Mouse (Mus musculus): ENCODE results near the gene Rnf114. TPM values are rescaled to one million over a fixed set of nuclear protein-coding genes. Genes with fewer than 3 reads are reported as not detected.

Gene Rnf114
- polyA plus RNA-seq, 1 experiment = 124 TPM

DNA sequence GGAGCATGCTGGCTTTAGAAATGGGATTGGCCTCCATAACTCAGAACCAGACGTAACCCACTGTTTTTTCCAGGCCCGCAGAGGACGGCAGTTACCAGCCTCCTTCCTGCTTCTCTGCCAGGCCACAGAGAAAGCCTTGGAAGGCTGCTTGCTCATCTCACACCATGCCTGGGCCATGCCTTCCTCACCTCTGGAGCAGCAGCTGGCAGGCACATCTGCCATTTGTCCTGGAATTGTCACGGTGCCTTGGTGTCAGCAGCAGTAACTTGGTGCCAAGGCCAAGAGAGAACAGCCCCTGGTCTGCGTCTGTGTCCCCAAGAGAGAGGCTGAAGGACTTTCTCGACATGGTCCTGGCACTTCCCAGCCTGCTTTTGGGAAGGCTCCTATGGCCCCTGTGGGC, 18.2 kb upstream of the Rnf114 start:
- no peak for DNase-seq (ENCODE audit: low read depth)

DNA sequence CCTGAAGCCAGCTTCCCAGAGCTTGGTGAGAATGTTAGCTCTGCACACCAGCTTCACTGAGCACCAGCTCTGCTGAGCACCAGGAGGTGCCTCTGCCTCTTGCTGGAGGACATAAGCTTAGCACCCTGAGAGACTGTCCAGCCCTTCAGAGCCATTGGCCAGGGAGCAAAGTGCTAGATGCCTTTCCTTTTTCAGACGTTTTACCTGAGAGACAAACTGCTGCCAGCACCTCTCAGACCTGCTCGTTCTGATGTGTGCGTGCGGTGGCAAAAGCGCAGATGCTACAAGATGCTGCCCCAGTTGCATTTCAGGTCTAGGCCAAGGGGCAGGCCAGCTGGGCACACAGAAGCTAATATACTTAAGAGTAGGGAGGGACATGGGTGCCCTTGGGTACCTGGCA, 16.8 kb upstream of the Rnf114 start:
- no peak for DNase-seq (ENCODE audit: low read depth)

DNA sequence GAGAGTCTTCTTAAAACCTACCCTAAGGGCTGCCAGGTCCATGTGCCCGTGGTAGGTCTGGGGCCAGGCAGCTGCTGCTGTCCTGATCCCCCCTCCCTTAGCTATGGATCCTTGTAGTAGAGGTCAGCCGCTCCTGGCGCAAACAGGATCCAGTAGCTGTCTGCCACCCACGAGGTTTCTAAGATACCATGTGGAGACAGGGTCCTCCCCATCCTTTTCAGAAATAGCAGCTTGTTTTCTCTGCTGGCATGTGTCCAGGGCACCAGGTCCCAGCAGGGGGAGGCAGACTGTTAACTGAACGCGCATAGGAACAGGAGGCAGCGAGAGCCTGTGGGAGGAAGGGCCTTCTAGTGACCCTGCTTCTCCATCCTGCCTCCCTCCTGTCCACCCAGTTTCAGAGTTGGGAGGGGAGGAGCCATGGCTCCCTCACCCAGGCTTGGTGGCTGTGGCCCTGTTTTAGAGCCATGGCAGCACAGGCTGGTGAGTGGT, 16.2 kb upstream of the Rnf114 start:
- no peak for DNase-seq (ENCODE audit: low read depth)

DNA sequence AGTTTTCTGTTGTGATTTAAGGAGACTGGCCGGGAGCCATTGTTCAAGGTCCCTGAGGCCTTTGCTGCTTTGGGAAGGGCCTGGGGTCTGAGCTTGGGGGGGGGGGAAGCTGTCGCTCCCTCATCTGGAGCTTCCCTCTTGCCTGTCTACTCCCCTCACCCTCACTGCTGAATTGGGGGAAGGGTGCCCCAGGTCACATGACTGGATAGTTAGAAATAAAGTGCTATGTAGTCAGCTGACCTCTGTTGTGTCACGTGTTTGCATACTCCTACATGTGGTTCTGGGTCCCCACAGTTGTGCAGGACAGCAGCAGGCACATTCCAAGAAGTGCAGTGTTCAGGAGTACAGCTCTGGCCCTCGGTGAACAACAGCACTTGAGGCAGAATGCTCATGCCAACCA, 15.7 kb upstream of the Rnf114 start:
- DNase-seq (ENCODE audit: low read depth) = no peak

DNA sequence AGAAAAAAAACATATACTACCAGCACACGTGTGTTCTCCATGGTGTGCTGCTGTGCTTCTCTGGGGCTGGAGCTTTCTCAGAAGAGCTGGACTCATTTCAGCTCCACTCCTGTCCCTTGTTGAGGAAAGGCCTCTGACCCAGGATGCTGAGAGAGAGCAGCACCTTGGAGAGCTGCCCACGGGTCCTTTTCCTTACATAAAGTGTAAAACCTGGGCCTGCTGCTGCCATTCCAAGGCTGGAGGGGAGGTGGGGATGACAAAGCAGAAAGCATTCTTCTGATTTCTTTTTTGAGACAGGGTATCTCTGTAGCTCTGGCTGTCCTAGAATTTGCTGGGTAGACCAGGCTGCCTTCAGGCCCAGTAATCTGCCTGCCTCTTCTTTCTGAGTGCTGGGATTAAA, 14.3 kb upstream of the Rnf114 start:
- DNase-seq (ENCODE audit: low read depth) = no peak

DNA sequence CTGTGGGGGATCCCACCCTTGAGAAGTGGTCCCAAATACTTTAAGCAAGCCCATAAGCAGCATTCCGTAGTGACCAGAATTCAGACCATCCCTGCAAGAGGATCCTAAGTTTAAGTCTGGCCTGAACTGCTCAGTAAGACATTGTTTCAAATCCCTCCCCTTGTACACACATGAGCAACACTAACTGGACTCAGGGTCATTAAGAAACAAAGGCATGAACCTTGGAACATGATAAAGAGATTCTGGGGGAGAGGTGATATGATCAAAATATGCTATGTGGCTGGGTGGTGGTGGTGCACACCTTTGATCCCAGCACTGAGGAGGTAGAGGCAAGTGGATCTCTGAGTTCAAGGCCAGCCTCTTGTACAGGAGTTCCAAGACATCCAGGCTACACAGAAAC, 12.9 kb upstream of the Rnf114 start:
- no peak for DNase-seq (ENCODE audit: low read depth)

DNA sequence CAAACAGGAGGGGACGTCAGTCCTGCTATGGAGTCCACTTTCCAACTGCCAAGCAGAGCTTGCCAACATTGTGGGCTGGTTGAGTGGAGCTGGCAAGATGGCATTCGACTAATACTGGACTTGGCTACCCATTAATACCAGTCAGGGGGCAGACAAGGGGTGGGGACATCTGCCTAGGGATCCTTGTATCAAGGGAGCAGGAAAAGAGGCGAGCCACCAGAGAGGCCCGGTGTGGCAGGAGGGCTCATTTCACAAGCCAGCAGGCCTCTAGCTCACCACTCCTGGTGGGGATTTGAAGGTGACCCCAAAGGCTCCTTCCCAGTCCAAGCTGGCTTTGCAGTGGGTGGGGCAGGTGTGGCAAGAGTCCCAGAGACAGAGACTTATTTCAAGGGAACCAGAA, 9.8 kb upstream of the Rnf114 start:
- no peak for DNase-seq (ENCODE audit: low read depth)

DNA sequence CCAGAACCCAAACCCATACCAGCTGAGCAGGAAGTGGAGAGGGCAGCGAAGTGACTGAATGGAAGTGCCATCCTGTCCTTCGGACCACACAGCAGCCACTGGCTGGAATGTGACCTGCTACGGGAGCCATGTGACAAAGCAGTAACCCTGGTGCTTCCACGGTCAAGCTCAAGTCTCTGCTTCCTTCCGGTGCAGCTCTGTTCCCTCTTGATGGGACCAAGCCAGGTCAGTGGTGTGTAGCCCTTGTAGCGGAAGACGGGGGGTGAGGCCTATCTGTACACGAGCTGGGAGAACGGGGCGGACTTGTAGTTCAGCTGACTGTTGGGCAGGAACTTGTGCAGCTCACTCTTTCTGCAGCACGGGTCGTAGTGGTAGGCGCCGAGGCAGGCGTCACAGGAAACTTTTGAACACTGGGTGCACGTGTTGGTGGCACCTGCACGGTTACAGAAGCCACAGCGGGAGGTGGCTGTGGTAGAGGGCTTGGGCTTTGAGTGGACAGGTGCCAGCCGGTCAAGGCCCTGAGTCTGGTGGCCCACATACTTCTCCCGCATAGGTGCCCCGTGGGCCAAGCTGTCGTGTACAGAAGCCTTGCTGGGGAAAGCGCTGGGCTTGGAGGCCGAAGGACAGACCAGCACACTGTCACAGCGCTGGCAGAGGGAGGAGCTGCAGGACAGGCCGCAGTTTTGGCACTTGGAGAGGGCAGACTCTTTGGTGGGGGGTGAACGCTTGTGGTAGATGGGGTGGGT, 9.2 kb upstream of the Rnf114 start:
- DNase-seq (ENCODE audit: low read depth) = no peak

DNA sequence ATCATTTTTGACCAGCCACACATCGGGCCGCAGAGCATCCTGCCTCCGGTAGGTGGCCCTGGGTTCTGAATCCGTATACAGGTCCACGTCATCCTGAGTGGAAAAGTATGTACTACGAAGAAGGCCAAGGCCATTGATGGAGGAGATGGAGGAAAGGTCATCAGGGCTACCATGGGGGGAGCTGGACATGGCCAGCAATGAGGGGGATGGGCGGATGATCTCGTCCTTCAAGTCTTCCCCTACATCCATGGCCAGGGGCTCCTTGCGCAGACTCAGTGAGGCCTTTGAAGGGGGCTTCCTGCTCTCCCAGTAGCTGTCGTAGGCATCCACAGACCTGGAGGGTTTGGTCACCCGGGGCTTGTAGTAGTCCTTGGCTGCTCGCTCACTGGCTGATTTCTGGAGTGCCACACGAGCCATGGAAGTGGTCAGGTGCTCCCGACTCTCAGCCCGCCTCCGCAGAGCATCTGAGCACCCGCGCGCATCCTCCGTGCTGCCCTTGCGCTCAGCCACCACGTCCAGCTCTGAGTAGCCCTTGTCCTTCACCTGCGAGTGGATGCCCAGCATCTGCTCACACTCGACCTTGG, 8.5 kb upstream of the Rnf114 start:
- DNase-seq (ENCODE audit: low read depth) = no peak

DNA sequence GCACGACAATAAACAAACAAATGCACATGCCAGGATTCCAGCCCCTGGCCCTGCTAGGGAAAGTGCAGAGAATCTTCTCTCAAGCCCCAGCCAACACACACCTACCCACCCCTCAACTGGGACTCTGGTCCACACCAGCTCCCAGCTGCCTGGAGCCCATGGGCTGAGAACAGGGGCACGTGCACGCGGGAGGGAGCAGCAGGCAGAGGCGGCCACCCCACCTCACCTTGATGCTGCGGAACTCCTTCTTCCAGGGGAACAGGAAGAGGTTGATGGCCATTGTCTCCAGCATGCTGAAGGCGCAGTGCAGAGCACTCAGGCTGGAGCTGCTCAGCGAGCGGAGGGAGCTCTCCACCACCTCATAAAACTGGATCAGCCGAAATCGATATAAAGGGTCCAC, 7.5 kb upstream of the Rnf114 start:
- no peak for DNase-seq (ENCODE audit: low read depth)

DNA sequence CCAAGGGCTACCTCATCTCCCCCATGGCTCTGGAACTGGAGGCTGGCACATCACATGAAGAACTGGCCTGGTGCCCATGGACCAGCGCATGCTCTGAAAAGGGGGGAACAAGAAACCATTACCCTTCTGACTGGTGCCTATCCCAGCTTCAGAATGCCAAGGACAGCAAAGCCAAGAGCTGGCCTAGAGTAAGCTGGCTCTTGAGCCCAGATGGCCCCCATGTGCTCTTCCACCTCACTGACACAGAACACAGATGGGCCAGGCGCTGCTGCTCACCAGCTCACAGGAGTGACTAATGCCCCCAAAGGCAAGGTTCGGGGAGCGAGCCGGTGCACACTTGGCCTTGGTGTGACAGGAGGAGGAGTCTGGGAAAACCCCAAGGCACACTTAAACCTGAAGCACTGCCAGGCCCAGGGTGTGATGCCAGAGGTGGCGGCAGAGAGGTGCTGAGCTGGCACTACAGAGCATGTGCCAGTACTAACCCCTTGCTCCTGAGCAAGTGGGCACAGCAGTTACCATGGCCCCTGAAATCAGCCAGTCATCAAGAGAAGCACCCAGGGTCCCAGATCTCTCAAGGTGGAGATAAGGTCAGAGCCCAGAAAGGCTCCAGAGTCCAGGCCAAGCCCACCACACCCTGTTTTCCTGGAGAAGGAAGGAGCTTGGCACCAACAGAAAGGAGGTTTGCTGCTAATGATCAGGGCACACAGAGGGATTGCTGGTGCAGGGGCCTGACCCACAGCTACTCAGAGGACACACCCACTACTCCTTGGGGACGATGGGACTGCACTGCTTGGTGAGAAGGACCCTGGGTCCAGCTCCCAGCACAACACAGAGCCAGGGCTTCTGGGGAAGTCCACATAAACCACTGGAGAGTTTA, 6.7 kb upstream of the Rnf114 start:
- peak; percentile 54 for DNase-seq (ENCODE audit: low read depth)

DNA sequence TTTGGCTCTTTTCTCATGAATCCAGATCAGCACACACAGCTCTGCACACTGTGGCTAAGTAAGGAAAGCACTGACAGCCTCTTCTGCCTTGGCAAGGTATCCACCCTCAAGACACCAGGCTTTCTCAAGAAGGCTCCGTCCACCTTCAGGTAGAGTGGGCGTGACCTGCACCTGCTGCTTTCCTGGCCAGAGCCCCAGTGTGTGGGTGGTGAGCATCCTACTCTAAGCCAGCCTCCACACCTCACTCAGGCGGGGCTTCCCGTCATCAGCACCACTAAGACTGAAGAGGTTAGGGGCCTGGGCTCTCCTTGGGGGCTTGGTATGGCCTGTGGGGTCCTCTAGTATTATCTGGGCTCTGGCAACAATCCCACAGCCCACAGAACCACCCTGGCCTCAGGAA, 5.9 kb upstream of the Rnf114 start:
- no peak for DNase-seq (ENCODE audit: low read depth)

DNA sequence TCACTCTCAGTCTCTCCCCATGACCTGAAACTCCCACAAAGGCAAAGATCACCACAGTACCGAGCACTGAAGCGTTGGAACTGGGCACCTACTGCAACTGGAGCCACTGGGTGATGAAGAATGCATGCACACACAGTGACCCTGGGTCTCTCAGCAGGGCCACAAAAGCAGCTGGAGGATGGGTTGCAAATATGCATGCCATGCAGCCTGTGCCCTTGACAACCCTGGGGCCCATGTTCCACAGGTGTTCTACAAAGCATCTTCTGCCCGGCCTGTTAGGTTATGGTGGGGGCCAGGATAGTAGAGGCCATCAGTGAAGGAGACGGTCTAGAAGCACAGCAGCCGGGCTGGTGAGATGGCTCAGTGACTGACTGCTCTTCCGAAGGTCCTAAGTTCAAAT, 4.9 kb upstream of the Rnf114 start:
- DNase-seq (ENCODE audit: low read depth) = no peak

DNA sequence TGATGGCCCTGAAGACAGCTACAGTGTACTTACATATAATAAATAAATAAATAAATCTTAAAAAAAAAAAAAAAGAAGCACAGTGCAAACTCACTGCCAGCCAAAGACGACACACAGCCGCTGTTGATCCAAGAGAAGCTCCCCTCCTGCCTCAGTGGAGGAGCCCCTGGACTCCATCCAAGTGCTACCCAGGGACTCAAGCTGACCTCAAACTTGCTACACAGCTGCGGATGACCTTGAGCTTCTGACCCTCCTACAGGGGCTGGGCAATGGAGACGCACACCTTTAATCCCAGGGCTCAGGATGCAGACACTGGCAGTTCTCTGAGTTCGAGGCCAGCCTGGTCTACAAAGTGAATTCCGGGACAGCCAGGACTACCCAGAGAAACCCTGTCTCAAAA, 4.5 kb upstream of the Rnf114 start:
- DNase-seq (ENCODE audit: low read depth) = no peak

DNA sequence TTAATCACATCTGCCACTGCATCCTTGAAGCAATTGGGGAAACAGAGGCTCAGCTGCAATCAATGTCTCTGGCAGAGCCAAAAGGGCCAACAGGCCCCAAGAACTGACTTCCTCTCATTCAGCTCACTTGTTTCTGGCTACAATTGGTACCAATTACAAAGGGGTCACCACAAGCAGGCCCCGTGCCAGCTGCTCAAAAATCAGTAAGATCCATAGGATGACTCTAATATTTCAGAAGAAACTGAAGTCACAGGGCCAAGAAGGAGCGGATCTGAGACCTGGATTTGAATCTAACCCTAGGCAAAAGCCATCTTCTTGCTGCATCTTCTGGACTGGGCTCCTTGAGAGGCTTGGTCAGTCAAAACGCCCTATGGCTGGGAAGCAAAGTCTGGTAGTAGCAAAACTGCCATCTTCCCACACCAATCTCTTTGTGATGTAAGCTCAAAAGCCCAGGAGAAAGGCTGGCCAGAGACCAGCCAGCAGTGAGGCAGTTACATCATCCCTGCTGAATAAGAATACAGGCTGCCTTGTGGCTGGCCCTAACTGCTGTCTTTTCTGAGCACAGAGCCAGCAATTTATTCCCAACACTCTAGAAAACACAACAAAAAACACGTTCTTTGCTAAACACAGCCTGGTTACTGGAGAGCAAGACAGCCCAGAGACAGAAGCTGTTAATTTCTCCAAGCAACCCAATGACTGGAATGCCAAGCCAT, 1.5 kb upstream of the Rnf114 start:
- no peak for DNase-seq (ENCODE audit: low read depth)

DNA sequence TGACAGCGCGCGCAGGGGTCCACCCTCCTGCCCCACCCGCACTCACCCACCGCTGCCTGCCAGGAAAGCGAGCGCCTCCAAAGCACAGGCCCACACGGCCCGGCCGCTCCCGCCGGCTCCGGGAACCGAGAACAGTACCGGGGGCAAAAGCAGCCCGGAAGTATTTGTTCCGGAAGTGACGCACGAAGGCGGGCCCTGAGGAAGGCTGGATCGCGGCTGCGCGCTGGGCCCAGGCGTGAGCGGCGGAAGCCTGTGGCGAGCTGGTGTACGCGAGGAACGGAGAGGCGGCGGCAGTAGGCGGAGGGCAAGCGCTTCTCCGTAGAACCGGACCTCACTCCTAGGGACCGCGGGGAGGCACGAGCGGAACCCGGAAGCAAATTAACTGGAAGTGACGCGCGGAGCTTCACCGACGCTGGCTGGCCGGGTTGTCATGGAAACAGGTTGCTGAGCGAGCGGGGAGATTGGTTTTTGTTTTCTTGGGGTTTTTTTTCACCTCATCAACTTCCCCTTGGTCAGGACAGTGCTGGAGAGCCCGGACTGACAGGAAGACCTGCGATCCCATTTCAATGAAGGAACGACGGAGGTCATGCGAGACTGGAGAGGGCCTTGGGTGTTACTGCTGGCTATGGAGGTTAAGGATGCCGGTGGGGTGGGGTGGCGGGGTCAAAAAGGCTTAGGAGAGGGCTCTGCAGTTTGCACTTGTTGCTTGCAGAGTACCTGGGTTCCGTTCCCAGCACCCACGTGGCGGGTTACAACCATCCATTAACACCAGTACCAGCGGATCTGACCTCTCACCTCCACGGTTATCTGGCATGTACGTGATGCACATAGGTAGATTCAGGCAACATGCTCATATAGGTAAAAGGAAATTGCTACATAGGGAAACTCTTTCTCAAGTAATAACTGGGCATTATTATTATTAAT, 530 bp downstream of the Rnf114 start, which contains the start of gene Spata2:
Gene Spata2 (minus strand): TSS at position 175 of the 924 bp plus-strand sequence.
- no peak for DNase-seq (ENCODE audit: low read depth)

DNA sequence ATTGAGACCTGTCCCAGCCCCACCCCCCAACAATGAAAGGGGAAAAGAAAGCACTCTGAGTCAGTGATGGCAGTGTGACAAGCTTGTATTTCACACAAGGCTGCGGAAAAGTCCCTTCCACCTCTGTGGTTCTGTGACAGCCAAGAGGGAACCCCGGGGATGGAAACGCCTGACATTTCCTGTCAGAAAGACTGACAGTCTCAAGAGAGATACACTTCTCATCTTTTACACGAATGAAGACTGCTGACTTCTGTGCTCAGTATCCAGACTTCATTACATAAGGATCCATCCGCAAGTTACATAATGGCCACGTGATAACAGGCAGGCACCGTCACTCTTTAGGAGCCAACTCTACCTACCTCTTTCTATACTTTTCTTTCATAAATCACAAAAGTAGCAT, 4.0 kb downstream of the Rnf114 start:
- no peak for DNase-seq (ENCODE audit: low read depth)

DNA sequence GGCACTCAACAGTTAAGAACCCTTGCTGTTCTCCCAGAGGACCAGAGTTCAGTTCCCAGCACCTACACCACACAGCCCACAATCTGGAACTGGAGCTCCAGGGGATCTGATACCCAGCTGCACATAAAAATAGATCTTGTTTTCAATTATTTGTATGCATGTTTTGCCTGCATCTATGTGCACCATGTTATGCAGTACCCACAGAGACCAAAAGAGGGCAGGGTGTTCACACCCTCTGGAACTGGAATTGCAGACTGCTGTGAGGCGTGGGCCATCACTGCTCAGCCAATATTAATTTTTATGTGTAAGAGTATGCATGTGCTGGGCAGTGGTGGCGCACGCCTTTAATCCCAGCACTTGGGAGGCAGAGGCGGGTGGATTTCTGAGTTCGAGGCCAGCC, 4.8 kb downstream of the Rnf114 start:
- no peak for DNase-seq (ENCODE audit: low read depth)

DNA sequence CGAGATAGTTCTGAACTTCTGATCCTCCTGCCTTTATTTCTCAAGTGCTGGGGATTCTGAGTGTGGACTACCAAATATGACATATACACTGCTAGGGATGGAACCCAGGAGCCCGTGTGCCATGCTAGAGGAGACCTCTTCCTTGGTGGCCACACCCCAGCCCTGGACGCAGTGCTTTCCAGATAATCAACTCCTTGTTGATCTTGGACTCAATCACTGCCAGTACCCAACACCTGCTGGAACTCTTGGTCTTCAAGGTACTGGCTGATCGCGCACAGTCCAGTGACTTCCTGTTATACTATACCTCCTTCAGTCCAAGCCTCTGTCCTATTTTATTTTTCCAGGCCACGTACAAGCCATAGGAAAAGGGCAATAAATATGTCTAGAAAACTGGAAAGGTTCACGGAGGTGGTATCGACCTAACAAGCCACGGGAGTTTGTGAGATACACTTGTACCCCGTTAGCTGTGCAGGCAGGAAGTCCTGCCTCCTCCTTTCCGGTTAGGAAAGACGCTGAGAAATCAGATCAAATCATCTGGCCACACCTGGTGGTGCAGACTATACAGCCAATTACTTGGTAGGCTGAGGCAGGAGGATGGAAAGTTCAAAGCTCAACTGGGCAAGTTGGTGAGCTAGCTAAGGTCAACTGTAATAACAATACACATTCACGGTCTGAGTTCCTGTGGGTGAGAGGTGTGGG, 10.3 kb downstream of the Rnf114 start:
- no peak for DNase-seq (ENCODE audit: low read depth)

DNA sequence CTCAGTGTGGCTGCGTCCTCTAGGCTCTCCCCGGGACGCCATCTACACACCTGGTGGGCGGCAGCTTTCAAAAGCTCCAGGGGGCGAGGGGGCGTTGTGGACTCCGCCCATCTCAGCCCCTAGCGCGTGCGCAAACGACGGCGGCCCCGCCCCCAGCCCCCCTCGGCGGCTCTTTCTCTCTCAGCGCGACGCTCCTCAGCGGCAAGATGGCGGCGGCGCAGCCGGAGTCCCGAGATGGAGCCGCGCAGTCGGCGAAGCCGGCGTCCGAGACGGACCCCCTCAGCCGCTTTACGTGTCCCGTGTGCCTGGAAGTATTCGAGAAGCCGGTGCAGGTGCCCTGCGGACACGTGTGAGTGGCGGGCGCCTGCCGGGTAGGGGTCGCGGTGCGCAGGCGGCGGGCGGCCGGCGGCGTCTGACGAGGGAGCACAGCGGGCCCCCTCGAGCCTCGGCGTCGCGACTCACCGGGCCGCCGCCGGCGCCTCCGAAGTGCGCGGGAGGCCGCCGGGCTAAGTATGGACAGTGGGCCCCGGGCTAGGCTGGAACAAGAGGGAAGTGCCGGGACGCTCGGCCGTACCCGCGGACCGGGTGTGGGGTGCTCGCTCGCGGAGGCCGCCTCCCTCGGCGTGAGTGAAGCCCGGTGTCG, 10.9 kb downstream of the Rnf114 start:
- no peak for DNase-seq (ENCODE audit: low read depth)

Measured in gonadal fat pad, adult 2 months (tissue).